18 mouse cellular contexts compared by ENCODE assay signal in genomic region chr2:147429607-147430356, GRCm38 (mm10).
DNase-seq lines count a peak whose midpoint lies in the region; ATAC-seq and TF ChIP-seq lines count a peak whose summit lies in the region.
"Had no signal": no experiment of that assay in that cellular context is flagged by ENCODE, and none has a peak within 500 bp of the region (broad histone marks: within the 10 kb centered on the region; RNA-seq: fewer than 3 reads in every experiment).

No protein-coding gene starts in this region.

- TF ChIP-seq CTCF in liver, adult 2 months (IDR thresholded peaks at IDR 0.05; ENCODE audit: low read depth, low read length), result no peak
- TF ChIP-seq CTCF in forebrain, postnatal 0 days (IDR thresholded peaks at IDR 0.05; ENCODE audit: low read depth), result no peak
- no peak for TF ChIP-seq CTCF in midbrain, postnatal 0 days (IDR thresholded peaks at IDR 0.05)
- TF ChIP-seq CTCF in left cerebral cortex, adult 2 months (IDR thresholded peaks at IDR 0.05), result no peak

- H3K9me3 ChIP-seq in forebrain, embryonic 15.5 days, result no peaks in the 10 kb centered on the region
- H3K9me3 ChIP-seq in forebrain, embryonic 10.5 days, result no peaks in the 10 kb centered on the region
- no peaks in the 10 kb centered on the region for H3K9me3 ChIP-seq in forebrain, postnatal 0 days (ENCODE audit: low read length)
- no peaks in the 10 kb centered on the region for H3K9me3 ChIP-seq in midbrain, postnatal 0 days (ENCODE audit: low read length)

- WGBS in forebrain, embryonic 15.5 days, result 18% methylated on average over 1 of the region's 1 CpGs
- WGBS in forebrain, embryonic 10.5 days, result 63% methylated on average over 1 of the region's 1 CpGs
- WGBS in liver, adult 2 months, result 3% methylated on average over 1 of the region's 1 CpGs
- WGBS in forebrain, postnatal 0 days, result 17% methylated on average over 1 of the region's 1 CpGs
- WGBS in midbrain, postnatal 0 days, result 0% methylated on average over 1 of the region's 1 CpGs

- H3K27me3 ChIP-seq in forebrain, embryonic 15.5 days, result no peaks in the 10 kb centered on the region
- no peaks in the 10 kb centered on the region for H3K27me3 ChIP-seq in forebrain, embryonic 10.5 days (ENCODE audit: poor library complexity, severe bottlenecking)
- H3K27me3 ChIP-seq in liver, adult 2 months (ENCODE audit: control insufficient read depth, insufficient read depth, low read length), result no peaks in the 10 kb centered on the region
- no peaks in the 10 kb centered on the region for H3K27me3 ChIP-seq in forebrain, postnatal 0 days (ENCODE audit: insufficient read depth, low read length)
- no peaks in the 10 kb centered on the region for H3K27me3 ChIP-seq in midbrain, postnatal 0 days (ENCODE audit: insufficient read depth, low read length)

- DNase-seq in forebrain, embryonic 10.5 days (ENCODE audit: extremely low spot score, low spot score), result no peak
- DNase-seq in liver, adult 2 months (ENCODE audit: extremely low read depth, low read depth, low spot score), result peak; percentile 86
- no peak for DNase-seq in liver
- peak; percentile 11 for DNase-seq in forebrain, postnatal 0 days
- DNase-seq in midbrain, postnatal 0 days (ENCODE audit: low spot score), result peak; percentile 57
- no peak for DNase-seq in left cerebral cortex, adult 2 months (ENCODE audit: extremely low spot score in 1 of 2, low spot score in 2 of 2)
- no peak for DNase-seq in spleen, postnatal 10 days (ENCODE audit: low spot score in 2 of 2)
- DNase-seq: adrenal gland, adult 8-10 months; B cell, adult 2 months; gastrocnemius, adult 2 months; heart, postnatal 14 days; layer of hippocampus, adult 9-11 months; liver, postnatal 0 days; lung, postnatal 36 days; right cerebral cortex, postnatal 25 days; thymus, adult 18-20 months had no signal

- H3K9ac ChIP-seq in forebrain, embryonic 15.5 days (replicated peaks), result no peak overlapping the region
- H3K9ac ChIP-seq in liver, adult 2 months (ENCODE audit: low read depth, low read length), result no peak overlapping the region
- H3K9ac ChIP-seq in forebrain, postnatal 0 days, result no peak overlapping the region
- no peak overlapping the region for H3K9ac ChIP-seq in midbrain, postnatal 0 days (replicated peaks; ENCODE audit: low read length, poor library complexity, severe bottlenecking)
- H3K9ac ChIP-seq: liver, postnatal 0 days had no signal

- intact Hi-C loops in left cerebral cortex, adult 2 months (cut with DNase I), result loop anchor here (5.0 kb wide), 1 partner anchor 308 kb away; no protein-coding TSS in a partner anchor

- H3K4me3 ChIP-seq in forebrain, embryonic 15.5 days, result no peak overlapping the region
- no peak overlapping the region for H3K4me3 ChIP-seq in forebrain, embryonic 10.5 days
- no peak overlapping the region for H3K4me3 ChIP-seq in liver, adult 2 months (ENCODE audit: insufficient read depth, low read depth, low read length)
- H3K4me3 ChIP-seq in forebrain, postnatal 0 days (ENCODE audit: low read depth, low read length), result no peak overlapping the region
- H3K4me3 ChIP-seq in midbrain, postnatal 0 days (ENCODE audit: low read depth, low read length), result no peak overlapping the region
- no peak overlapping the region for H3K4me3 ChIP-seq in left cerebral cortex, adult 2 months
- H3K4me3 ChIP-seq: erythroblast, embryonic 14.5 days; gastrocnemius, adult 2 months had no signal

- no peaks in the 10 kb centered on the region for H3K4me1 ChIP-seq in forebrain, embryonic 15.5 days
- peaks cover 2% of the 10 kb centered on the region for H3K4me1 ChIP-seq in forebrain, embryonic 10.5 days
- peaks cover 3% of the 10 kb centered on the region for H3K4me1 ChIP-seq in liver, adult 2 months (ENCODE audit: control insufficient read depth, insufficient read depth, low read length)
- no peaks in the 10 kb centered on the region for H3K4me1 ChIP-seq in forebrain, postnatal 0 days (ENCODE audit: insufficient read depth)
- 0 out of 2 replicates have a peak, but pooled peaks cover 2% of the 10 kb centered on the region for H3K4me1 ChIP-seq in midbrain, postnatal 0 days (ENCODE audit: insufficient read depth, low read length)

- H3K79me2 ChIP-seq in liver, adult 2 months (ENCODE audit: control insufficient read depth, insufficient read depth, low read length), result no peaks in the 10 kb centered on the region

- no peak overlapping the region for H3K4me2 ChIP-seq in forebrain, embryonic 15.5 days (replicated peaks)
- no peak overlapping the region for H3K4me2 ChIP-seq in forebrain, postnatal 0 days (ENCODE audit: low read depth)
- H3K4me2 ChIP-seq in midbrain, postnatal 0 days (ENCODE audit: low read depth, low read length, poor library complexity, severe bottlenecking), result no peak overlapping the region

- H3K36me3 ChIP-seq in forebrain, embryonic 15.5 days, result no peaks in the 10 kb centered on the region
- no peaks in the 10 kb centered on the region for H3K36me3 ChIP-seq in forebrain, embryonic 10.5 days (replicated peaks)
- H3K36me3 ChIP-seq in liver, adult 2 months (ENCODE audit: control insufficient read depth, insufficient read depth, low read length), result no peaks in the 10 kb centered on the region
- H3K36me3 ChIP-seq in forebrain, postnatal 0 days (ENCODE audit: insufficient read depth), result no peaks in the 10 kb centered on the region
- no peaks in the 10 kb centered on the region for H3K36me3 ChIP-seq in midbrain, postnatal 0 days (ENCODE audit: insufficient read depth, low read length)

- TF ChIP-seq POLR2A in liver, adult 2 months (IDR thresholded peaks at IDR 0.05; ENCODE audit: extremely low read depth, insufficient read depth, low read length), result no peak

- no peak overlapping the region for H3K27ac ChIP-seq in forebrain, embryonic 15.5 days (replicated peaks)
- H3K27ac ChIP-seq in forebrain, embryonic 10.5 days, result no peak overlapping the region
- H3K27ac ChIP-seq in liver, adult 2 months (replicated peaks; ENCODE audit: insufficient read depth, low read depth, low read length), result no peak overlapping the region
- no peak overlapping the region for H3K27ac ChIP-seq in forebrain, postnatal 0 days (ENCODE audit: low read depth, low read length)
- no peak overlapping the region for H3K27ac ChIP-seq in midbrain, postnatal 0 days (ENCODE audit: low read depth, low read length)
- no peak overlapping the region for H3K27ac ChIP-seq in left cerebral cortex, adult 2 months
- H3K27ac ChIP-seq: gastrocnemius, adult 2 months had no signal

- peak; percentile 51; the same call in 1 of the 2 replicates for ATAC-seq in forebrain, embryonic 15.5 days (replicated peaks)
- ATAC-seq in forebrain, postnatal 0 days, result peak; percentile 73
- ATAC-seq in midbrain, postnatal 0 days (ENCODE audit: low FRiP score), result peak; percentile 84
- ATAC-seq: liver, postnatal 0 days had no signal

Comparison
In these comparisons a context has a peak if more than half of its experiments do, and no peak if none do; other contexts are left out.
1. DNase-seq: peak in liver, adult 2 months (single experiment), forebrain, postnatal 0 days (single experiment) and midbrain, postnatal 0 days (single experiment); none in forebrain, embryonic 10.5 days (single experiment), liver (single experiment), left cerebral cortex, adult 2 months (0 of 2) and spleen, postnatal 10 days (0 of 2).
2. Peak in every context shown above with its lines, with median percentiles within 50 percentile points of each other: ATAC-seq.